Mouse (Mus musculus) layer of hippocampus, adult 11-12 months (tissue): Measurements from ENCODE around the gene Olfr1309.
"Not testable (repeated sequence)": the region's sequence is repeated elsewhere in the genome, so short reads cannot be mapped to it uniquely, and the experiment has no call there.

Source experiments
- DNase-seq: peaks from one replicate; pipeline ENCODE4 v3.0.0; 2022; ENCODE audit warnings: low spot score

Gene Olfr1309

GRCm38 (mm10) chr2:111990181-111990580 lies at the start of gene Olfr1309:
TSS of gene Olfr1309 (minus strand) at chr2:111990281.
- DNase-seq, result no peak

- not testable (repeated sequence) for DNase-seq
Measured at GRCm38 (mm10) chr2:112026971-112027370, 36.9 kb upstream of the Olfr1309 start.

- DNase-seq, result no peak
Measured at GRCm38 (mm10) chr2:112024312-112024711, 34.2 kb upstream of the Olfr1309 start, which contains the start of gene Olfr1311. TSS of gene Olfr1311 (minus strand) at chr2:112024412.

DNA sequence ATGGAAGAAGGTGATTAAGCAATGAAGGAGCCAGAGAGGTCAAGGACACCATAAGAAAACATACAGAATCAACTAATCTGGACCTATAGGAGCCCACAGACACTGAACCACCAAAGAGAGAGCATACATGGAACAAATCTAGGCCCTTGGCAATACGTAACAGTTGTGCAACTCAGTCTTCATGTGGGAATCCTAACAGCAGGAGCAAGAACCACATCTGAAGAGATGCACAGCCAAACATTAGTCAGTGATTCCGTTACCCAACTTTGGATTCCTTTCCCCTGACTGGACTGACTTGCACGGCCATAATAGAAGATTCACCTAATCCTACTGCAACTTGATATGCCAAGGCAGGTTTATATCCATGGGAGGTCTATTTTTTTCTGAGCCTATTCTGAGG lies 24.8 kb upstream of the Olfr1309 start:
- no peak for DNase-seq

GRCm38 (mm10) chr2:112012608-112013007 lies 22.5 kb upstream of the Olfr1309 start, which contains the start of gene Olfr1310:
TSS of gene Olfr1310 (minus strand) at chr2:112012708.
- no peak for DNase-seq

GRCm38 (mm10) chr2:111964844-111965243 lies 25.2 kb downstream of the Olfr1309 start, which contains the start of gene Olfr1308:
TSS of gene Olfr1308 (minus strand) at chr2:111964944.
- no peak for DNase-seq

DNA sequence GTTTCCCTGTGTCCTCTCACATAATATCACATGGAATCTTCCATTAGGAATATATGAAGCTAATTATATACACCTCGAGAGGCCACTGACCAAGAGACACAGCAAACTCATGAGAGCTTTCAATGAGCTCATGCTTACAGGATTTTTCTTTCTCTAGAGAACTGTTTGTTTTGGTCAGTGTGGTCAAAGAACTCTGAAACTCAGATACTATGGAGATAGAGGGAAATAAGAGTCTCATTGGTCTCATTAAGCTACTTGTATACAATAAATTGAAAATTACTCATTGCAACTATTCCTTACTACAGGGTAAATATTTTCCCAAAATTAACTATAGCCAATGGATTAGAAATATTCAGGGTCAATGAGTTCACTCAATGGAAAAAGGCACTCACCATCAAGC lies 40.7 kb downstream of the Olfr1309 start, which contains the start of gene Olfr1307:
Gene Olfr1307 (minus strand): TSS at position 101 of the 400 bp plus-strand sequence.
- no peak for DNase-seq
